Mouse (Mus musculus): ENCODE data around the gene Them7.

Them7 gene

DNA sequence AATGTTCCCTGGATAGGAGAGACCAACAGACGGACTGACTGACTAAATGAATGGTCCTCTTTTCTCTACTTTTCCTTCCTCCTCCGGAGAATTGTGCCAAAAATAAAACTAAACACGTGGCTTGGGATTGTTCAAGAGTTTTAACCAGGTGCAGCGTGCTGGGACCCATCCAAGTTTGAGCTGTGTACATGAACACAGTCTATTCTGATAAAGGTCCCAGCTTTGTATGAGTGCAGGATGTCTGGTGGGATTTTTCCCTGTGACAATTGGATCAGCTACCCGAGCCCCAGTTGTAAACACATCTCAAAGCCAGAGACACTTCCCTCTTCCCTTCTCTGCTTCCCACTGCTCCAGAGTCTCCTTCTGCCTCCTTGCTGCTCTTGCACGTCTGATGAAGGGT, 10.2 kb downstream of the Them7 start:
- DNase-seq (ENCODE audit: inconsistent ontology term): no peak

DNA sequence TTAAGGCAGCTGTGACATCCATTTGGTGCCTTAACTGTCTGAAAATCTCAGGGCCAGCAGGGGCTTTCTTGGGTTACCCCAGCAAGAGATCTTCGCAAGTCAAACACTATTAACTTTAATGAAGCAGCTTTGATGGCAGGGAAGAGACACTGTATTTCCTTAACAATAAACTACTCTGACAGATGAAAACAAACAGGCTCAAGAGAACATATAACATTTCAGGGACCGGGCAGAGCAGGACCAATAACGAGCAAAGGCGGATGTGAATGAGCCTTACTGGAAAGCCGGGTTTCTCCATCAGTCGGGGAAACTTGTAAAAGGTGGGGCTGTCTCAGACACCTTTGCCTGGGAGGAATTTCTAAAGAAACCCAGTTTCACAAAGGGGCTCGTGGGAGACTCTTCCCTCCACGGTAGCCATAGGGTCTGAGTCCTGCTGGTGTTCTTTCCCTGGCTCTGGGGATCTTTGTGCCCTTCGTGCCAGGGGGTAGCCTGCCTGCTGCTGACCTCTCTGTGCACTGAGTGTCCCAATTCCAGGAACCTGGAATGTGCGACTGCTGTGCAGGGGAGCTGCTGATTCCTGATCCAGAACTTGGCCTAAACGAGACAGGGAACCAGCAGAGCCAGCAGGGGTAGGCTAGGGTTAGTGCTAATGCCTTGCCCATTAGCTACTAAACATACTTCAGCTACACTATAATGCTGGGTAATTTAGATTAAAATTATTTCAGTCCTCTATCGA, 11.4 kb downstream of the Them7 start:
- DNase-seq (ENCODE audit: inconsistent ontology term): no peak

DNA sequence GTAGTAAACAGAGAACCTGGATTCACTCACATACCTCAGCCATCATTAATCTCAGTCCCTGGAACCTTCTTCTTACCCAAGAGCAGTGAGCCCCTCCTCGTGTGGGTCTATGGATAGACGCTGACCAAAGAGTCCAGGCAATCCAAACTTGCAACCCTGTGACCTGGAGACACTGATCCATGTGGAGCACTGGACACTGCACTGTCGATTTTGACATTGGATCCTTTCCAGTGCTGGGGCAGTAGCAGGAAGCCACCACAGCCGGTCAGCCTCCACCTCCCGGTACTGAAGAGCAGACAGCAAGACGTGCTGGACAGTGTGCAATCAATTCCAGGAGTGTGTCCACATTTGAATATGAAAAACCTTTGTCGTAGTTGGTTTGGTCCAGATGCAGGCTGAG, 13.3 kb downstream of the Them7 start:
- DNase-seq (ENCODE audit: inconsistent ontology term): no peak

GRCm38 (mm10) chr2:105237841-105238240, 13.7 kb downstream of the Them7 start:
- no peak for DNase-seq (ENCODE audit: inconsistent ontology term)

DNA sequence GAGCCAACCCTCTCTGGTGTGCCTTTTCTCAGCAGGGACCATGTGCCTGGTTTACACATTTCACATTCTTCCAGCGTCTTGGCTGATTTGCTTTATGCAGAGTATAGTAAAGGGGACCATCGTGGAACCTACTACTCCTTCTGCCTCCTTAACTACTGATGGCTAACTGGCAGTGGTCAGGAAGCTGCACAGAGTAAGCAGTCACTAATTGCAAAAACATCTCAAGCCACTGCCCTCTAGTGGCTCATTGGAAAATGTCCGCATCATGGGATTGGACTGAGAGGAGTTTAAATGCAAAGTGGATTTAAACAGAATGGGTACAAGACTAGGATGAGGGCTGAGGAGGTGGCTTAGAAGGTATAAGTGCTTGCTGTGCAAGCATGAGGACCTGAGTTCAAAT, 14.7 kb downstream of the Them7 start:
- DNase-seq (ENCODE audit: inconsistent ontology term): no peak

DNA sequence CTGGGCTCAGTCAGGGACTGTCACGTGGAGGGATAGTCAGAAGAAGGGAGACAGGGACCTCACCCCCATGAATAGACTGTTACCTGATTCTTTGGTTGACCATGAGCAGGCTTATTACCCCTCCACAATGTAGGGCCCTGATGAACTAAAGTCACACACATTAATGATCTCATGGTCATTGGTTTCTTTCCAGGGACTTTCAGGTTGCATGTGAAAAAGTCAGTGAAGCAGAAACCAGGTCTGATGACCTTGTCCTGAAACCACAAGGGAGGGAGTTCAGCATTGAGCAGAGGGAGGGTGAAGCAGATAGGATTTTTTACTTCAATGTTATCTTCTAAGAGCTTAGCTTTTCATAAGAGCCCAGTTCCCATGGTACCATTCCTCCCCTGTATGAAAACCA, 16.5 kb downstream of the Them7 start:
- DNase-seq (ENCODE audit: inconsistent ontology term): no peak

- no peak for DNase-seq (ENCODE audit: inconsistent ontology term)
Measured at GRCm38 (mm10) chr2:105242940-105243339, 18.8 kb downstream of the Them7 start.

DNA sequence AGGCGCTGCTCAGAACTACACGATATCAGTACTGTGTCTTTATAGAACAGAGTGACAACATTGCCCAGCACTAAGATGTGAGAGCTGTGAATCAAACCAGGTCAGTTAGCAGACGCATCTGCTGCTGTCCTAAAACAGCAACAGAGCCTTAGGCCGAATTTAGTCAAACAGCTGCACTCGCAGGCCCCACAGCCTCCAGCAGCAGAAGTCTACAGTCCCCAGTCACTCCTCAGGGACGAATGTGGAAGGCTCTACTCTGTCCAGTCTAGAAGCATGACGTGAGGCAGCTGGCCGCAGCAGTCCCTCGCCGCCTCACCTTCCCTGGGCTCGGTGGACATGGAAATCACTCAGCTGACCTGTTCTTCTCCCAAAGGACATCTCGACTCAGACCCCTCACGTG, 20.6 kb downstream of the Them7 start:
- DNase-seq (ENCODE audit: inconsistent ontology term): no peak

GRCm38 (mm10) chr2:105251978-105252377, 27.9 kb downstream of the Them7 start:
- DNase-seq (ENCODE audit: inconsistent ontology term): peak; percentile 30

DNA sequence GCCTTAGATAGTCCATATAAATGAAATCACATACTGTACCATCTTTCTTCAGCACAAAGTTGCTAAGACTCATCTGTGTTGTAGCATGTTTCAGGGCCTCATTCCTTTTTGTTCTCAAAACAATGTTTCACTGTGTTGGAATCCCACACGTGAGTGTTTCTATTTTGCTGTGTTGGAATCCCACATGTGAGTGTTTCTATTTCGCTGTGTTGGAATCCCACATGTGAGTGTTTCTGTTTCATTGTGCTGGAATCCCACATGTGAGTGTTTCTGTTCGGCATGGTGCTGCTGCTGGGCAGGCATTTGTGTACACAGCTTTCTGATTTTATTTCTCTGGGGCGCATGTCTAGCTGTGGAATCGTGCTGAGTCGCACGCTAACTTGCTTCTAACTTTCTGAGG, 28.7 kb downstream of the Them7 start:
- DNase-seq (ENCODE audit: inconsistent ontology term): no peak

DNA sequence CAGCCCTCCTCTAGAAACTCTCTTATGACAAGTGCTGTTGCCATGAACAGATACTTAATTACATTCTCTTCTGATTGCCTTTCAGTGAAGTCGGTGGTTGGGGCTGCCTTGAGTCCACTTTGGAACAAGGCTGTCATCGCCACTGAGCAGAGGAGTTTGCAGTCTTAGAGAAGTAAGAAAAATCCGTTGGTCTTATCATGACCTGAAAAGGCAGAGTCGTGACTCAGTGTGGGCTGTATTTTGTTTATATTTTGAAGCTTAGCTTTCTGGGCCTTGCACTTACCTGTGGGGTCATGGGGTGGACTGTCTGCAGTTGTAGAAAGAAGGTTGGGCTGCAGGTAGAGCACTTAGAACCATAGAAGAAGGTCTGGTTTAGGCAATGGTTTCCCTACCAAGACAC, 31.3 kb downstream of the Them7 start:
- no peak for DNase-seq (ENCODE audit: inconsistent ontology term)

DNA sequence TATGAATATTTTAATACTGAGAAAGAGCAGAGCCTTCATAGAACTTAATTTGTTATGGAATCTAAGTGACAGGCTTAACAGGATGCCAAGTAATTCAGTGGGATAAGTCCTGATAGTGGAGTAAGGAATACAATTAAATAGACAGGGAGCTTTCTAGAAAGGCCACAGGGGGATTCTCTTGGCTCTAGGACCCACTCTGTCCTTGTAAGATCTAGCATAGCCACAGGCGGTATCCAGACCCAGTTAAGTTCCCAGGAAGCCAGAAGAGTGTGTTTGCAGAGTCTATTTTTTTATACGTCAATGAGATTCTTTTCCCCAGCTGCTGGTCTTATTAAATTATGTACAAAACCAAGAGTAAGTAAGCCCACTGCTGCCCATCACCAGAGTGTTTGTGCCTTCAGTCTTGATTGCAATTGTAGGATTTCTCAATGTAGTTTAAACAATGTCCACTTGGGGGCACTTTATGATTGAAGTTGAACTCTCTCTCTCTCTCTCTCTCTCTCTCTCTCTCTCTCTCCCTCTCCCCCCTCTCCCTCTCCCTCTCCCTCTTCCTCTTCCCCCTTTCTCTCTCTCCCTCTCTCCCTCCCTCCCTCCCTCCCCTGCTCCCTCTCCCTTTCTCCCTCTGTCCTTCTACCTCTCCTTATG, 32.4 kb downstream of the Them7 start:
- peak; percentile 46 for DNase-seq (ENCODE audit: inconsistent ontology term)

DNA sequence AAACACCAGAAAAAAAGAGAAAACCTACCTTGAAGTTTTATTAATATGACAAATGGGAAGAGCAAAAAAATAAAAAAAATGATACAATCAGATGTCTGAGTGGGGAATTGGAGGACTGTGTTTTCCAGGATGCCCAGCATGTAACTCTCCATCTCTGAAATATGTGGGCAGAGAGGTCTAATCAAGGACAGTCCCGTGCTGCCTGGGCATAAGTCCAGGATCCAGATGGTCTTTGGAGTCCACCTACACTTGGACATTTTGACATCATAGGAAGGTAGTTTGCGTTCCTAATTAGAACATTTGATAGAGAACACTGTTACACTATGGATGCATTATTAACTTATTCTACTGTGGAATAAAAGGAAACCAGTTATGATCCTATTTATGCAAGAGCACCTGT, 33.3 kb downstream of the Them7 start:
- DNase-seq (ENCODE audit: inconsistent ontology term): no peak

- DNase-seq (ENCODE audit: inconsistent ontology term): no peak
Measured at GRCm38 (mm10) chr2:105261335-105261734, 37.2 kb downstream of the Them7 start.

GRCm38 (mm10) chr2:105263219-105263618, 39.1 kb downstream of the Them7 start:
- DNase-seq (ENCODE audit: inconsistent ontology term): peak; percentile 67

- DNase-seq (ENCODE audit: inconsistent ontology term): no peak
Measured at GRCm38 (mm10) chr2:105282407-105283077, 58.4 kb downstream of the Them7 start.

DNA sequence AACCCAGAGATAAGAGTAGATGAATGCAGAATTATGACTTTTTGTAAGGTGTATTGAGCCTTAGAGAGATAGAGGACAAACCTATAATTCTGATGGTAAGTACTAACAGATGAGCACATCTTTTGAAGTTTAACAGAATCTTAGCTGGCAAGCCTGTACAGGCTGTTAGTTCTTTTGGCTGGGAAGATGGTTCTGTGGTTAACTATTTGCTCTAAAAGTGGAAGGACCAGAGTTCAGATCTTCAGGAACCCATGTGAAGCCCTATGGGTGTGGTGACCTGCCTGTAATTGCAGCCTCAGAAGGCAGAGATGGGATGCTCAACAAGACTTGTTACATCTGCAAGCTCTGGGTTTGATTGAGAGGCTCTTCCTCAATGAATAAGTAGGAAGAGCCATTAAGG, 59.7 kb downstream of the Them7 start:
- DNase-seq (ENCODE audit: inconsistent ontology term): no peak

GRCm38 (mm10) chr2:105284855-105285254, 60.7 kb downstream of the Them7 start:
- no peak for DNase-seq (ENCODE audit: inconsistent ontology term)

DNA sequence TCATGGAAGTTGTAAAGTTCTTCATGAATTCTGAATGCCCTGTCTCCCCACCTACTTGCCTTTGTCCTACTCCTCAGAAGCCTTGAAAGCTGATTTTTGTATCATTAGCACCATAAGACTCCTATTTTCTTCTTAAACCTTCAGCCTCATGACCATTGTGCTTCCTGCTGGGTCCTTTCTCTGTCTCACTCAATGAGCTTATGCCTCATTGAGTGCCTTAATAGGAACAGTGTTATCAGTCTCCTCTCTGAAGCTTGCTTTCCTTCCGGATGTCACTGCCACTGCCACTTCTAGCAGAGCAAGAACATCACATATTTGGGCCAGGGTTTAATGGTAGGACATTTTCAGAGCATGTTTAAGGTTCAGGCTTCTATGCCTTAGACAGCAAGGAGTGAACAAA, 71.7 kb downstream of the Them7 start:
- no peak for DNase-seq (ENCODE audit: inconsistent ontology term)

DNA sequence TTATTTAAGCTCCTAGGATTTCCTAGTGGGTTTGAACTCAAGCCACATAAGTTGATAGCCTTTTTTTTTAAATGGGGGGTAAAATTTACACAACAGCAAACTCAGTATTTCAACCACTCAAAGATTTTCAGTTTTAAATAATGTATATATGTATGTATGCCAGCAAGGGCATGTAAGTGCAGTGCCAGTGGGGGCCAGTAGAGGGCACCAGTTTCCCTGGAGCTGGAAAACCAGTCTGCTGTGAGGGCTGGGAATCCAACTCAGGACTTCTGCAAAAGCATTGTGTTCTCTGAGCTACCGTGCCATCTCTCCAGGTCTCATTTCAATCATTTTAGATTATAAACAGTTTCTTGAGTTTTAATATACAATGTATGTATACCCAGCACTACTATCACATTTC, 74.8 kb downstream of the Them7 start:
- DNase-seq (ENCODE audit: inconsistent ontology term): no peak

- DNase-seq (ENCODE audit: inconsistent ontology term): no peak
Measured at GRCm38 (mm10) chr2:105301082-105301481, 77.0 kb downstream of the Them7 start.

- DNase-seq (ENCODE audit: inconsistent ontology term): no peak
Measured at GRCm38 (mm10) chr2:105301531-105301930, 77.4 kb downstream of the Them7 start.

DNA sequence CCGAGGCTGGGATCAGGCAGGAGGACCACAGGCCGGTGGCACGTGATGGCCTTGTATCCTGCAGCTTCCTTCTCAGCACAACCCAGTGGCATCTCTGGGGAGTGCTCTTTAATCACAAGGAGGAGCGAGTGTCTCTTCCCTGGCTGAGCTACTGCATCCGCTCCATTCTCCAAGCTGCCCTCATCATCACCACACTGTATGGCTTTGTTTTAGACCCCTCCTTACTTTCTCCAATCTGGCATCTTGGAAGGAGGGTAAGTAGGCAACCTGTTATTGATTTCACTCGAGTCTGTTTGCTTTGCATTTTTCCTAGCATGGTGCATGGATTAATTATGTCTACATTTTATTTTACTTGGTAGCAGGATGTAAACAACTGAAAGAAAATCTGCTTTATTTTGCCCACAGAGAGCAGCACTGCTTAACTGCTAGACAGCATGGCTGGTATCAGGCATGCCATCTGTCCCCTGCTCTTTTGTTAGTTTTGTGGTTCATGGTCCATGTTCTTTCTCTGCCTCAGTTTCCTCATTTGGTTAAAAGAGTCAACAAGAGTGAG, 79.9 kb downstream of the Them7 start:
- DNase-seq (ENCODE audit: inconsistent ontology term): no peak

All from Muller cell, postnatal 12 days (primary cell).